Mouse (Mus musculus) stomach, postnatal 0 days (tissue): ENCODE data around the gene Ttc7. TPM values are rescaled to one million over a fixed set of nuclear protein-coding genes. Genes with fewer than 3 reads are reported as not detected.

Experiments
- ATAC-seq: fragments of 200-750 bp; cut with Nextera tagmentation; 2 replicates; pipeline ENCODE4 v1.8.0; 2017; ENCODE audit not compliant: low FRiP score, low TSS enrichment
- DNase-seq: peaks from one replicate; pipeline ENCODE4 v3.0.0-alpha.2; 2016; ENCODE audit warnings: low spot score
- H3K27ac ChIP-seq: fragments of 300-500 bp; sonication (generic); replicated peaks from 2 replicates; pipeline ENCODE4 v1.5.1; 2014; ENCODE audit warnings: mild to moderate bottlenecking, control low read depth
- H3K27me3 ChIP-seq: fragments of 300-500 bp; sonication (generic); 2 replicates; pipeline ENCODE4 v1.6.1; 2014; ENCODE audit warnings: low read length; ENCODE audit not compliant: control insufficient read depth, insufficient read depth
- H3K36me3 ChIP-seq: fragments of 300-500 bp; sonication (generic); 2 replicates; pipeline ENCODE4 v1.6.1; 2014; ENCODE audit warnings: low read length, mixed read lengths; ENCODE audit not compliant: control insufficient read depth, insufficient read depth
- H3K4me1 ChIP-seq: fragments of 300-500 bp; sonication (generic); replicated peaks from 2 replicates; pipeline ENCODE4 v1.6.1; 2014; ENCODE audit warnings: antibody characterized with exemption; ENCODE audit not compliant: control insufficient read depth, insufficient read depth
- H3K4me2 ChIP-seq: fragments of 300-500 bp; sonication (generic); replicated peaks from 2 replicates; pipeline ENCODE4 v1.6.1; 2014; ENCODE audit warnings: low read depth, mild to moderate bottlenecking, control low read depth, moderate library complexity
- H3K4me3 ChIP-seq: fragments of 300-500 bp; sonication (generic); 2 replicates; pipeline ENCODE4 v1.5.1; 2014; ENCODE audit warnings: low read depth, low read length, control low read depth
- H3K9ac ChIP-seq: fragments of 300-500 bp; sonication (generic); 2 replicates; pipeline ENCODE4 v1.6.1; 2014; ENCODE audit warnings: mild to moderate bottlenecking, low read length, control low read depth, mixed read lengths
- H3K9me3 ChIP-seq: fragments of 300-500 bp; sonication (generic); 2 replicates; pipeline ENCODE4 v1.6.1; 2016; ENCODE audit warnings: low read length; ENCODE audit not compliant: control insufficient read depth
- CTCF ChIP-seq: IDR thresholded peaks from 2 replicates; pipeline ENCODE4 v1.5.1; 2016; ENCODE audit warnings: antibody characterized with exemption, low read depth, mild to moderate bottlenecking, moderate library complexity
- EP300 ChIP-seq: optimal IDR thresholded peaks from 2 replicates; pipeline ENCODE3; 2016; ENCODE audit warnings: antibody characterized with exemption
- WGBS: fragments of 180-500 bp; shearing (Covaris S2); extraction: QIAGEN DNeasy Blood & Tissue Kit; methylation state at CpG from one replicate; pipeline ENCODE4 v1.1.7; 2014; 5-methylcytosine and 5-hydroxymethylcytosine counted together
- polyA plus RNA-seq: library from polyadenylated mRNA; unstranded; fragments of >200 nt; fragmentation: Nextera tagmentation; extraction: Ambion mirVana; gene quantifications from 2 replicates; pipeline ENCODE4 v1.2.1, GENCODE M21; 2015

The Ttc7 gene
- polyA plus RNA-seq, 1 experiment from 2014 or later = 21.2 TPM

DNA sequence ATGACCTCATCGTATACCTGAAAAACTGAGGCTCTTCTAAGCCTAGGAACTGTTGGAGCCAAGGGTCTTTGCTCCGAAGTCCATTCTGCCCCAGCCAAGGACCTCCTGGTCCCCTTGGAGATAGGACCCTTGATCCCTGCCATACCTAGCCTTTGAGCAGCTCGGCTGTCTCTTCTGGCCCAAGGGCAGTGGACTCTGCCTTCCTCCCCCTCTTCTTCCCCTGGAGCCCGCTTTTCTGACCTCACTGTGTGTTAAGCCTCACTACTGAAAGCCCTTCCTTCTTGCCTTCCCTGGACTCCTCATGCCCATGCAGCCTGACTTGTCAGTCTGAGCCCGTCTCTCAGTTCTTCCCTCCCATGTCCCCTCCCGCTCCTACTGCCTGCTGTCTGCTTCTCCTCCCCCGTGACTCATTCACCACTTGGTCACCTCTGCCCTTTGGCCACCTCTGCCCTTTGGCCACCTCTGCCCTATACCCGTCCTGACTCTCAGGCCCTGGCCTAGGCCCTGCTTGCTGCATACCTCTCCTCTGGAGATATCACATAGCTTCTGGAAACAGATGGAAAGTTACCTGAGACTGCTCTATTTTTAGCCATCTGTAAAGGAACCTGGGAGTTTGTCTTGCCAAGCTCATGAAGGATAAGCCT is 60.5 kb downstream of the Ttc7 start:
- H3K36me3 ChIP-seq = no peaks in the 10 kb centered on the region; the same call in 1 of the 2 replicates
- H3K27me3 ChIP-seq = no peaks in the 10 kb centered on the region
- no peaks in the 10 kb centered on the region for H3K4me1 ChIP-seq
- H3K9me3 ChIP-seq = no peaks in the 10 kb centered on the region
- no peak overlapping the region for H3K4me2 ChIP-seq
- WGBS = 74% methylated on average over 8 of the region's 8 CpGs
- no peak for TF ChIP-seq EP300
- no peak for DNase-seq
- H3K27ac ChIP-seq = no peak overlapping the region
- peak; percentile 11; the same call in 1 of the 2 replicates for ATAC-seq
- no peak overlapping the region for H3K4me3 ChIP-seq
- no peak overlapping the region for H3K9ac ChIP-seq

DNA sequence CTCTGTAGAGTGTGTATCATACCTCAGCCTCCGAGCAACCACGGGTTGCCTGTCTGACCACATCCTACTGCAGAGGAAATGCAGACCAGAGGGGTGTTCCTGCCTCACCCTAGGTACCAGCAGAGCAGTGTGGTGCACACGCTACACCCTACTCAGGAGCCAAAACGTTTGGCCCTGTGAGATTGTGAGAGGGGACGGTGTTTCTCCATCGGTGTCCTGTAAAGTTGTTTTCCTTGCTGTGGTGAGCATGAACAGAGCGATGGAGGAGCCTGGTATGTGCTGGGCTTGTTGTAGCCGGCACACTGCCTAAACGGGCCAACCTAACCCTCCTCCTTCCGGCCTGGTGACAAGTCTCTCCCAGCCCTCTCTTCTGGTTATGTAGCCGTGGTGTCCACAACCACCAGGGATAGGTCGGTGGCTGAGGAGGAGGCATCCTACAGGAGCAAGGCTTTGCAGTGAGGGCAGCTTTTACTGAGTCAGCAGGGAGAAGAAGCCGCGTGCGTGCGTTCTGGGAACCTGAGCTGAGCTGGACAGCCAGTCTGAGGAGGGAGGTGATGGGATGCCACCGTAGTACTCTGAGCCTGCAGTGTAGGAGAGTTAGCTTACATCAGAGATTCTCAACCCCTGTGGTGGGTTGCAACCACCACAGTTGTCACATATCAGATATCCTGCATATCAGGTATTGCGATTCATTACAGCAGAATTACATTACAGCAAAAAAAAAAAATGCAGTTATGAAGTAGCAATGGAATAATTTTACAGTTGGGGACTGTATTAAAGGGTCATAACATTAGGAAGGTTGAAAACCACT is 62.0 kb downstream of the Ttc7 start:
- no peak overlapping the region for H3K4me2 ChIP-seq
- no peaks in the 10 kb centered on the region for H3K9me3 ChIP-seq
- H3K27ac ChIP-seq = no peak overlapping the region
- H3K36me3 ChIP-seq = no peaks in the 10 kb centered on the region; the same call in 1 of the 2 replicates
- ATAC-seq (no peak), DNase-seq (no peak)
- no peaks in the 10 kb centered on the region for H3K4me1 ChIP-seq
- no peaks in the 10 kb centered on the region for H3K27me3 ChIP-seq
- WGBS = 73% methylated on average over 18 of the region's 18 CpGs
- no peak overlapping the region for H3K9ac ChIP-seq
- TF ChIP-seq EP300 = no peak
- no peak overlapping the region for H3K4me3 ChIP-seq

DNA sequence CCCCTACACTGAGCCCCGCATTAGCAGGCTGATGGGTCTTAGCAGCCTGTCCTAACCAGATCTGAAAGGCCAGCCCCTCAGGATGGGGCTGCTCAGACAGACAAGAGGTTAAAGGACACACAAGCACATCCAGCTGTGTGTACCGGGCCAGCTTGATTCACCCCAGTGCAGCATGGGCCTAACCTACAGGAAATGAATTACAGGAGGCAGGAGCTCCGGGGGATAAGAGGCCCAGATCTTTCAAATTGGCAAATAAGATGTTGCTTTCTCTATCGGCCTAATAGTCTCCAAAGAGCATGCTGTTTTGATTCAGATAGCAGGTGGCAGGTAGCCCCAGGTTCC is 62.5 kb downstream of the Ttc7 start:
- Histone ChIP-seq H3K9ac (no peak overlapping the region), H3K27me3 (no peaks in the 10 kb centered on the region)
- ATAC-seq = no peak

DNA sequence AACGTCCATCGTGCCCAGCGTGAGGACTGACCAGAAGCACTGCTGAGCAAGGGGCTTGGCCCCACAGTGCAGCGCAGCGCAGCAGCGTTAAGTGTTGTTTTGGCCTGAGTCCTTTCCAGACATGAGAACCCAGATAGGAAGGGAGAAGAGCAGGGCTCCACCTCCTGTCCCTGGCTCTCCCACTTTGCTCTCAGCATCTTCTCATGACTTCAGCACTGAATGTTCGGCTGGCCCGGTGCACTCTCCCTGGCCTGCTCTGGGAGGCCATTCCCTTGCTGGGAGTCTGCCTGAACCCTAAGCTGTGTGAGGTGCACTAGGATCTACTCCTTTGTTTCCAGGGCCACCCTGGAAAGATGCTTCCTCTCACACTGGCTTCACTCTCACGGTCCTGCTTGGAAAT is 65.7 kb downstream of the Ttc7 start:
- TF ChIP-seq CTCF (no peak), EP300 (no peak)
- DNase-seq = no peak

More for the DNA sequence above, 62.5 kb downstream of the Ttc7 start:
- no peak overlapping the region for H3K27ac ChIP-seq
- no peaks in the 10 kb centered on the region for H3K9me3 ChIP-seq
- H3K4me2 ChIP-seq = no peak overlapping the region
- H3K36me3 ChIP-seq = no peaks in the 10 kb centered on the region; the same call in 1 of the 2 replicates
- TF ChIP-seq CTCF = no peak
- no peak overlapping the region for H3K4me3 ChIP-seq
- WGBS = 43% methylated on average over 4 of the region's 4 CpGs
- peaks cover 1% of the 10 kb centered on the region; the same call in 1 of the 2 replicates for H3K4me1 ChIP-seq
- DNase-seq = no peak

DNA sequence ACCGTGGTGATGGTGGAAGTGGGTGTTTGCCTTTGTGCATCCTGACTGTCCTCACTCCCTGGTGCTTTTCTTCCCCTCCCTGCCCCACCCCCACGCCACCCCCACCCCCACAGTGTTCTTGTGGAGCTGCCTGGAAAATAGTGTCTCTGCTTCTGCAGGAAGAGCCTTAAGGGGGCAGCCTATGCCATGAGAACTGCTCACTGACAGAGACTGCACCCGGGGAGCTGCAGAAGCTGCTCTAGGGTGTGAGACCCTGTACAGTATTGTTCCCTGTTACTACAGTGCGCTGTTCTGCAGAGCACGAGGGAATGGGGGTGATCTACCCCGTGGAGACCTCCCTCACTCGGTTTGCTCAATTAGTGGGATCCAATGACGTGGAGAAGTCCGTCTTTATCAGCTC is 66.4 kb downstream of the Ttc7 start:
- Histone ChIP-seq H3K27me3 (no peaks in the 10 kb centered on the region), H3K4me2 (no peak overlapping the region), H3K9me3 (no peaks in the 10 kb centered on the region), H3K9ac (no peak overlapping the region), H3K4me3 (no peak overlapping the region), H3K27ac (no peak overlapping the region), H3K36me3 (no peaks in the 10 kb centered on the region), H3K4me1 (peaks cover 10% of the 10 kb centered on the region; the same call in 1 of the 2 replicates)
- ATAC-seq = no peak
- WGBS = 34% methylated on average over 9 of the region's 9 CpGs
- DNase-seq = no peak
- TF ChIP-seq CTCF (peak; percentile 54), EP300 (no peak)

More for the DNA sequence above, 65.7 kb downstream of the Ttc7 start:
- ATAC-seq = no peak
- Histone ChIP-seq H3K4me2 (no peak overlapping the region), H3K27me3 (no peaks in the 10 kb centered on the region), H3K4me3 (no peak overlapping the region), H3K9me3 (no peaks in the 10 kb centered on the region), H3K4me1 (peaks cover 10% of the 10 kb centered on the region; the same call in 1 of the 2 replicates), H3K9ac (no peak overlapping the region), H3K27ac (no peak overlapping the region), H3K36me3 (no peaks in the 10 kb centered on the region)
- 54% methylated on average over 9 of the region's 9 CpGs for WGBS

DNA sequence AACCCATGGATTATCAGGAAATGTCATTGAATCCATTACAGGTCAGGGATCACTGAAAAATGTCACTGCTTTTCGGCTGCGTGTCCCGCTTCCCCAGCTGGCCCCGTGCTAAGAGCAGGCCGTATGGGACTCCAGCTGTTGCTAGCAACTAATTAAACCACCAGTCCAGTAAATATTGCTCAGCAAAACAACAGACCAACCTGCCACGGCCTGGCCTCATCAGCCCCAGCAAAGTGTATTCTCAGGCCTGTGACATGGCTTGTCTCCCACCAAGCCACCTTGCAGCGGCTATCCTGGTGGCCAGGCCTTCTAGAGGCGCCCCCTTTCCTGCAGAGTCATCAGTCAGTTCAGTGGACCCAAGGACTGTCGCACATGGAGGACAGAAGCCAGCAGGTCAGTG is 66.9 kb downstream of the Ttc7 start:
- no peak for TF ChIP-seq CTCF
- no peak for TF ChIP-seq EP300
- WGBS = 90% methylated on average over 9 of the region's 9 CpGs

More for the DNA sequence above, 66.9 kb downstream of the Ttc7 start:
- Histone ChIP-seq H3K9ac (no peak overlapping the region), H3K9me3 (no peaks in the 10 kb centered on the region), H3K36me3 (no peaks in the 10 kb centered on the region), H3K4me2 (no peak overlapping the region), H3K4me1 (peaks cover 10% of the 10 kb centered on the region; the same call in 1 of the 2 replicates), H3K27ac (no peak overlapping the region), H3K4me3 (no peak overlapping the region), H3K27me3 (no peaks in the 10 kb centered on the region)
- no peak for ATAC-seq
- DNase-seq = no peak
